Mouse (Mus musculus) forebrain, embryonic 15.5 days (tissue): ENCODE results near the gene Gm45021. TPM values are rescaled to one million over a fixed set of nuclear protein-coding genes. Genes with fewer than 3 reads are reported as not detected.
A peak's percentile ranks its signal among the peaks of the same experiment; 100 is the strongest.

ENCODE experiments used
- ATAC-seq: fragments of 200-750 bp; cut with Nextera tagmentation; replicated peaks from 2 replicates; pipeline ENCODE4 v1.8.0; 2017; ENCODE audit warnings: mild to moderate bottlenecking, moderate TSS enrichment, moderate library complexity
- H3K27ac ChIP-seq: fragments of 300-500 bp; sonication (generic); replicated peaks from 2 replicates; pipeline ENCODE4 v1.5.1; 2015; ENCODE audit warnings: mild to moderate bottlenecking, inconsistent platforms
- H3K27me3 ChIP-seq: fragments of 300-500 bp; sonication (generic); 2 replicates; pipeline ENCODE4 v1.6.1; 2015; ENCODE audit warnings: inconsistent platforms
- H3K36me3 ChIP-seq: fragments of 300-500 bp; sonication (generic); 2 replicates; pipeline ENCODE4 v1.6.1; 2015; ENCODE audit warnings: mild to moderate bottlenecking, inconsistent platforms
- H3K4me1 ChIP-seq: fragments of 300-500 bp; sonication (generic); 2 replicates; pipeline ENCODE4 v1.6.1; 2015; ENCODE audit warnings: inconsistent platforms
- H3K4me2 ChIP-seq: fragments of 300-500 bp; sonication (generic); replicated peaks from 2 replicates; pipeline ENCODE4 v1.6.1; 2015; ENCODE audit warnings: mild to moderate bottlenecking, inconsistent platforms
- H3K4me3 ChIP-seq: fragments of 300-500 bp; sonication (generic); 2 replicates; pipeline ENCODE4 v1.5.1; 2015; ENCODE audit warnings: mild to moderate bottlenecking, inconsistent platforms
- H3K9ac ChIP-seq: fragments of 300-500 bp; sonication (generic); replicated peaks from 2 replicates; pipeline ENCODE4 v1.6.1; 2015; ENCODE audit warnings: mild to moderate bottlenecking, inconsistent platforms
- H3K9me3 ChIP-seq: fragments of 300-500 bp; sonication (generic); 2 replicates; pipeline ENCODE4 v1.6.1; 2016; ENCODE audit warnings: inconsistent platforms
- WGBS: fragments of 180-500 bp; shearing (Covaris S2); methylation state at CpG from one replicate; pipeline ENCODE4 v1.1.7; 2015; ENCODE audit warnings: mixed read lengths; 5-methylcytosine and 5-hydroxymethylcytosine counted together
- polyA plus RNA-seq: library from polyadenylated mRNA; unstranded; fragments of >200 nt; fragmentation: Nextera tagmentation; extraction: Ambion mirVana; gene quantifications from 2 replicates; pipeline ENCODE4 v1.2.1, GENCODE M21; 2015

Gm45021 gene
- not detected in 2 replicates for polyA plus RNA-seq

DNA sequence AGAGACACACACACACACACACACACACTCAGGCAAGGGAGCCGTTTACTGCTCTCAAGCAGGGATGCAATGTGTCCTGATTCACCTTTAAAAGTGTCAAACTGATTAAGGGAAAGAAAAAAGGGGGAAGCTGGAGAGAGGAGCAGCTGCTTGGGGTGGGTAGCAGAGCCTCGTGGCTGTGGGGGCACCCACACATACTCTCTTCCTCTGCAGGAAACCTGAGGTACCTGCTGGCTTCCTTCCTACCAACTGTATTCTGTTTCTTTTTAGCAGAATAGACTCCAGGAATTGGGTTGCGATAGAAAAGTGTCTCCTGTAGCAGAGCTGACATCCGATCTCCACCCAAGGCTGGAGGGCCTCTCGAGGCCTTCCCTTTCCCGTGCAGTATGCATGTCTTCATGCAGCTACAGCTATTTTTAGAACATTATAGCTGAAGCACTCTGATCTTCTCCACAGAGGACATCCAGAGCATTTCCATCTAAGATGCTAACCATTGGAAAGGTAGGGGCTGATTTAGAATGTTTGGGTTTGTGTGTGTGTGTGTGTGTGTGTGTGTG lies at the start of gene Gm45021:
Gene Gm45021 (plus strand): TSS at position 417 of the 557 bp plus-strand sequence.
- WGBS: 77% methylated on average over 6 of the region's 6 CpGs
- Histone ChIP-seq H3K4me3 (no peak within 1 kb of the TSS), H3K36me3 (no peaks in the 10 kb centered on the region), H3K9ac (no peak within 1 kb of the TSS), H3K4me1 (peaks cover 9% of the 10 kb centered on the region), H3K27ac (no peak within 1 kb of the TSS), H3K9me3 (no peaks in the 10 kb centered on the region), H3K27me3 (no peaks in the 10 kb centered on the region), H3K4me2 (no peak within 1 kb of the TSS)
- ATAC-seq: no peak

GRCm38 (mm10) chr6:48539860-48540259 lies 49.5 kb upstream of the Gm45021 start:
- Histone ChIP-seq H3K4me1 (peaks cover 26% of the 10 kb centered on the region), H3K4me3 (no peak overlapping the region), H3K36me3 (peaks cover 17% of the 10 kb centered on the region), H3K4me2 (no peak overlapping the region), H3K27me3 (no peaks in the 10 kb centered on the region), H3K9me3 (no peaks in the 10 kb centered on the region), H3K9ac (no peak overlapping the region), H3K27ac (no peak overlapping the region)
- no peak for ATAC-seq
- WGBS: 81% methylated on average over 5 of the region's 5 CpGs

- H3K4me1 ChIP-seq: peaks cover 26% of the 10 kb centered on the region
- no peaks in the 10 kb centered on the region for H3K27me3 ChIP-seq
- ATAC-seq: no peak
- no peak overlapping the region for H3K9ac ChIP-seq
- no peak overlapping the region for H3K4me3 ChIP-seq
- no peak overlapping the region for H3K4me2 ChIP-seq
- 85% methylated on average over 3 of the region's 3 CpGs for WGBS
- no peak overlapping the region for H3K27ac ChIP-seq
- H3K9me3 ChIP-seq: no peaks in the 10 kb centered on the region
- peaks cover 17% of the 10 kb centered on the region for H3K36me3 ChIP-seq
These were observed 48.7 kb upstream of the Gm45021 start for GRCm38 (mm10) chr6:48540721-48541120.

GRCm38 (mm10) chr6:48541560-48542450 lies 47.6 kb upstream of the Gm45021 start:
- 72% methylated on average over 7 of the region's 7 CpGs for WGBS
- H3K9ac ChIP-seq: no peak overlapping the region
- no peak overlapping the region for H3K4me2 ChIP-seq
- peaks cover 22% of the 10 kb centered on the region for H3K4me1 ChIP-seq
- ATAC-seq: no peak
- no peak overlapping the region for H3K4me3 ChIP-seq
- no peaks in the 10 kb centered on the region for H3K27me3 ChIP-seq
- peaks cover 17% of the 10 kb centered on the region for H3K36me3 ChIP-seq
- H3K27ac ChIP-seq: no peak overlapping the region
- no peaks in the 10 kb centered on the region for H3K9me3 ChIP-seq

- no peaks in the 10 kb centered on the region for H3K9me3 ChIP-seq
- H3K36me3 ChIP-seq: peaks cover 17% of the 10 kb centered on the region
- no peak overlapping the region for H3K27ac ChIP-seq
- H3K9ac ChIP-seq: no peak overlapping the region
- ATAC-seq: no peak
- WGBS: 94% methylated on average over 3 of the region's 3 CpGs
- H3K4me3 ChIP-seq: no peak overlapping the region
- peaks cover 19% of the 10 kb centered on the region for H3K4me1 ChIP-seq
- H3K27me3 ChIP-seq: no peaks in the 10 kb centered on the region
- no peak overlapping the region for H3K4me2 ChIP-seq
These were observed 46.8 kb upstream of the Gm45021 start for GRCm38 (mm10) chr6:48542631-48543030.

DNA sequence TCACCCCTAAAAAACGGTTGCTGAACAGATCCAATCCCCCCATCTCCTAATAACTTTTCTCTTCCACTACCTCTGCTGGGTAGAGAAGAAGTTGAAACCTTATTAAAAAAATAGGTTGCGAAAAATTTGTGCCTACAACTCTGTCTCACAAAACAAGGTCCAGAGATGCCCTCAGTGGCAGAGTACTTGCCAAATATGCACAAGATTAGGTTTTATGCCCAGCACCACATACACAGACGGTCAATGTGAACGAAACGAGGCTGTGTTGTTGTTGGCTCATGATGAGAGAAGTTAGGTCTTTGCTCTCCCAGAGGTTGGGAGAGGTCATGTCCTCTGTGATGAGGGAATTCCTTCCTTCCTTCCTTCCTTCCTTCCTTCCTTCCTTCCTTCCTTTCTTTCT lies 44.2 kb upstream of the Gm45021 start:
- Histone ChIP-seq H3K27ac (no peak overlapping the region), H3K4me3 (no peak overlapping the region), H3K36me3 (peaks cover 12% of the 10 kb centered on the region; the same call in 1 of the 2 replicates), H3K9ac (no peak overlapping the region), H3K4me2 (no peak overlapping the region), H3K9me3 (no peaks in the 10 kb centered on the region), H3K4me1 (no peaks in the 10 kb centered on the region), H3K27me3 (no peaks in the 10 kb centered on the region)
- 88% methylated on average over 5 of the region's 5 CpGs for WGBS
- no peak for ATAC-seq

- Histone ChIP-seq H3K27ac (no peak overlapping the region), H3K9me3 (no peaks in the 10 kb centered on the region), H3K4me2 (no peak overlapping the region), H3K27me3 (no peaks in the 10 kb centered on the region), H3K4me3 (no peak overlapping the region), H3K9ac (no peak overlapping the region), H3K4me1 (no peaks in the 10 kb centered on the region), H3K36me3 (peaks cover 2% of the 10 kb centered on the region; the same call in 1 of the 2 replicates)
- WGBS: 62% methylated on average over 1 of the region's 1 CpGs
- ATAC-seq: no peak
These were observed 43.1 kb upstream of the Gm45021 start for GRCm38 (mm10) chr6:48546271-48546670.

GRCm38 (mm10) chr6:48546858-48547257 lies 42.6 kb upstream of the Gm45021 start:
- Histone ChIP-seq H3K27ac (no peak overlapping the region), H3K4me1 (no peaks in the 10 kb centered on the region), H3K27me3 (no peaks in the 10 kb centered on the region), H3K36me3 (no peaks in the 10 kb centered on the region; the same call in 1 of the 2 replicates), H3K4me3 (no peak overlapping the region), H3K9ac (no peak overlapping the region), H3K4me2 (no peak overlapping the region), H3K9me3 (no peaks in the 10 kb centered on the region)
- no peak for ATAC-seq
- WGBS: 79% methylated on average over 4 of the region's 4 CpGs

DNA sequence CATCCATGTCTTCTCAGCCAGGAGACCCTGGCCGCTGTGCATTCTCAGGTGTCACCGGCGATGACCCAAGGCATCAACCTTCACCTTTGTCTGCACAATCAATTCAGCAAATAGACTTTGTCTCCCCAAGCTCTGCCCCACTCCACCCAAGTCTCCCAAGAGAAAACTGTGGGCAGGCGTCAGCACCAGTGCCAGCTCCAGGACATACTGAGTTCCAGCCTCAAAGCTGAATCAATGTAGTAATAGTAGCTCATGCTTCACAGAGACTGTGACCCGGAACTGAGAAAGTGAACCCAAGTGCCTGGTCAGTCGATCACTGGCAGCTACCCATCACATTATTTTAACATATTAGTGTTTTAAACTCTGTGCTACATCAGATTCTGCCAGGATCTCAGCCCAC lies 41.1 kb upstream of the Gm45021 start:
- no peak for ATAC-seq
- Histone ChIP-seq H3K9ac (no peak overlapping the region), H3K36me3 (no peaks in the 10 kb centered on the region), H3K4me1 (no peaks in the 10 kb centered on the region), H3K4me3 (no peak overlapping the region), H3K9me3 (no peaks in the 10 kb centered on the region), H3K27ac (no peak overlapping the region), H3K4me2 (no peak overlapping the region), H3K27me3 (no peaks in the 10 kb centered on the region)
- WGBS: 89% methylated on average over 6 of the region's 6 CpGs

GRCm38 (mm10) chr6:48552918-48553317 lies 36.5 kb upstream of the Gm45021 start:
- Histone ChIP-seq H3K4me3 (no peak overlapping the region), H3K9me3 (no peaks in the 10 kb centered on the region), H3K9ac (no peak overlapping the region), H3K27me3 (no peaks in the 10 kb centered on the region), H3K27ac (0 out of 2 replicates have a peak overlapping the region, but pooled peaks have one; percentile 100), H3K36me3 (no peaks in the 10 kb centered on the region), H3K4me1 (peaks cover 18% of the 10 kb centered on the region), H3K4me2 (no peak overlapping the region)
- no peak for ATAC-seq
- 74% methylated on average over 4 of the region's 4 CpGs for WGBS

- peak; percentile 21 for ATAC-seq
- H3K27ac ChIP-seq: peak overlapping the region; percentile 100
- no peaks in the 10 kb centered on the region for H3K9me3 ChIP-seq
- 72% methylated on average over 4 of the region's 4 CpGs for WGBS
- peak overlapping the region; percentile 79 for H3K4me2 ChIP-seq
- H3K4me1 ChIP-seq: peaks cover 18% of the 10 kb centered on the region
- peak overlapping the region; percentile 86 for H3K9ac ChIP-seq
- H3K4me3 ChIP-seq: peak overlapping the region; percentile 62
- H3K36me3 ChIP-seq: no peaks in the 10 kb centered on the region
- H3K27me3 ChIP-seq: no peaks in the 10 kb centered on the region
These were observed 35.6 kb upstream of the Gm45021 start for GRCm38 (mm10) chr6:48553819-48554218.

- Histone ChIP-seq H3K4me2 (peak within 1 kb of the TSS; percentile 79), H3K36me3 (no peaks in the 10 kb centered on the region), H3K9me3 (no peaks in the 10 kb centered on the region), H3K4me1 (peaks cover 18% of the 10 kb centered on the region), H3K27me3 (no peaks in the 10 kb centered on the region), H3K9ac (peak within 1 kb of the TSS; percentile 86), H3K27ac (peak within 1 kb of the TSS; percentile 100), H3K4me3 (peak within 1 kb of the TSS; percentile 62)
- under 1% methylated on average over 39 of the region's 39 CpGs for WGBS
- peak; percentile 94 for ATAC-seq
These were observed 34.9 kb upstream of the Gm45021 start, which contains the start of gene Lrrc61 for GRCm38 (mm10) chr6:48554280-48555103. Gene Lrrc61, plus strand, starts transcription at chr6:48554796.
